Mouse (Mus musculus) MEL (cell line): ENCODE measurements at regions not wholly inside any gene's neighbourhood (a gene's known extent, or its start where the extent isn't known, plus 50 kb on each side); places are given as distances from the start of the nearest gene placed in this dataset.

Experiments
- CHD1 ChIP-seq: IDR thresholded peaks from 2 replicates; pipeline ENCODE4 v1.6.1; 2012; ENCODE audit warnings: low read depth, mild to moderate bottlenecking, inconsistent platforms, low read length, improper control_type of control experiment
- CTCF ChIP-seq, 3 experiments: IDR thresholded peaks in 2 of 3; conservative IDR thresholded peaks in 1 of 3; 2 replicates each; pipeline ENCODE4 v1.5.1; 2011 to 2012; ENCODE audit warnings: low read length in 3 of 3, low read depth in 2 of 3, mild to moderate bottlenecking in 2 of 3, improper control_type of control experiment in 1 of 3, inconsistent platforms in 1 of 3, mixed read lengths in 1 of 3, moderate library complexity in 1 of 3; ENCODE audit not compliant: control insufficient read depth in 1 of 3, insufficient read depth in 1 of 3, poor library complexity in 1 of 3, severe bottlenecking in 1 of 3
- POLR2A ChIP-seq, 2 experiments: IDR thresholded peaks; 2 replicates each; pipeline ENCODE4 v1.6.1; 2011 to 2012; ENCODE audit warnings: low read length in 2 of 2, mild to moderate bottlenecking in 2 of 2, control low read depth in 1 of 2, improper control_type of control experiment in 1 of 2, low read depth in 1 of 2, moderate library complexity in 1 of 2; ENCODE audit not compliant: control insufficient read depth in 1 of 2, insufficient read depth in 1 of 2, poor library complexity in 1 of 2
- POLR2AphosphoS5 ChIP-seq: IDR thresholded peaks from 2 replicates; pipeline ENCODE4 v1.6.1; 2012; ENCODE audit warnings: low read depth, borderline replicate concordance, mild to moderate bottlenecking, inconsistent platforms, low read length, moderate library complexity, mixed read lengths
- TBP ChIP-seq: IDR thresholded peaks from 2 replicates; pipeline ENCODE4 v1.8.0; 2011; ENCODE audit warnings: low read depth, low read length, improper control_type of control experiment

- TF ChIP-seq POLR2AphosphoS5 = no peak
- TF ChIP-seq POLR2A (IDR thresholded peaks at IDR 0.05; ENCODE audit: control insufficient read depth in 1 of 2, insufficient read depth in 1 of 2, low read depth in 1 of 2, low read length in 2 of 2, poor library complexity in 1 of 2) = no peak
- no peak for TF ChIP-seq CTCF (IDR thresholded peaks at IDR 0.05 in 2 of 3, conservative IDR thresholded peaks at IDR 0.05 in 1 of 3; ENCODE audit: control insufficient read depth in 1 of 3, insufficient read depth in 1 of 3, low read depth in 2 of 3, low read length in 3 of 3, poor library complexity in 1 of 3, severe bottlenecking in 1 of 3)
- no peak for TF ChIP-seq CHD1
- TF ChIP-seq TBP = no peak
These were observed 73.1 kb upstream of the Emcn start for GRCm38 (mm10) chr3:137267752-137268151.
